Mouse (Mus musculus) adrenal gland, postnatal 14 days (tissue): ENCODE measurements around the gene Glis1. TPM values are rescaled to one million over a fixed set of nuclear protein-coding genes. Genes with fewer than 3 reads are reported as not detected.

Experiments
- DNase-seq: peaks from one replicate; pipeline ENCODE4 v3.0.0; 2021; ENCODE audit warnings: mixed read lengths
- total RNA-seq: library from RNA; stranded (reverse); gene quantifications from 2 replicates; pipeline ENCODE4 v1.2.3, GENCODE M21; 2021

The Glis1 gene
- total RNA-seq, 1 experiment from 2014 or later, result 1.2 TPM

- peak; percentile 1 for DNase-seq
These were observed 81.2 kb downstream of the Glis1 start for GRCm38 (mm10) chr4:107515626-107516025.

GRCm38 (mm10) chr4:107518766-107519165, 84.4 kb downstream of the Glis1 start:
- DNase-seq, result no peak

- no peak for DNase-seq
These were observed 85.7 kb downstream of the Glis1 start for GRCm38 (mm10) chr4:107520071-107520470.

- DNase-seq, result peak; percentile 45
These were observed 86.4 kb downstream of the Glis1 start for GRCm38 (mm10) chr4:107520816-107521215.

GRCm38 (mm10) chr4:107523607-107524151, 89.3 kb downstream of the Glis1 start:
- DNase-seq, result peak; percentile 21

- peak; percentile 30 for DNase-seq
These were observed 100.7 kb downstream of the Glis1 start for GRCm38 (mm10) chr4:107535126-107535525.

- DNase-seq, result peak; percentile 2
These were observed 103.7 kb downstream of the Glis1 start for GRCm38 (mm10) chr4:107538116-107538515.

- peak; percentile 1 for DNase-seq
These were observed 104.2 kb downstream of the Glis1 start for GRCm38 (mm10) chr4:107538561-107538960.

- peak; percentile 0 for DNase-seq
These were observed 104.6 kb downstream of the Glis1 start for GRCm38 (mm10) chr4:107539021-107539420.

GRCm38 (mm10) chr4:107541821-107542220, 107.4 kb downstream of the Glis1 start:
- DNase-seq, result peak; percentile 20

- DNase-seq, result no peak
These were observed 110.5 kb downstream of the Glis1 start for GRCm38 (mm10) chr4:107544843-107545242.

GRCm38 (mm10) chr4:107545726-107546125, 111.3 kb downstream of the Glis1 start:
- DNase-seq, result peak; percentile 2

- peak; percentile 1 for DNase-seq
These were observed 112.1 kb downstream of the Glis1 start for GRCm38 (mm10) chr4:107546525-107546924.

- DNase-seq, result no peak
These were observed 115.7 kb downstream of the Glis1 start for GRCm38 (mm10) chr4:107550096-107550495.

- no peak for DNase-seq
These were observed 116.2 kb downstream of the Glis1 start for GRCm38 (mm10) chr4:107550546-107550945.

GRCm38 (mm10) chr4:107552696-107553095, 118.3 kb downstream of the Glis1 start:
- DNase-seq, result peak; percentile 75

- peak; percentile 33 for DNase-seq
These were observed 119.4 kb downstream of the Glis1 start for GRCm38 (mm10) chr4:107553774-107554173.

- no peak for DNase-seq
These were observed 124.4 kb downstream of the Glis1 start for GRCm38 (mm10) chr4:107558801-107559200.

- no peak for DNase-seq
These were observed 126.7 kb downstream of the Glis1 start for GRCm38 (mm10) chr4:107561056-107561455.

- DNase-seq, result no peak
These were observed 133.8 kb downstream of the Glis1 start for GRCm38 (mm10) chr4:107568159-107568558.

GRCm38 (mm10) chr4:107568881-107569443, 134.6 kb downstream of the Glis1 start:
- no peak for DNase-seq

- no peak for DNase-seq
These were observed 136.1 kb downstream of the Glis1 start for GRCm38 (mm10) chr4:107570329-107571014.

GRCm38 (mm10) chr4:107575781-107576180, 141.4 kb downstream of the Glis1 start:
- no peak for DNase-seq

- DNase-seq, result peak; percentile 53
These were observed 142.4 kb downstream of the Glis1 start for GRCm38 (mm10) chr4:107576742-107577141.
